Mouse (Mus musculus): ENCODE results near the gene Xdh.

DNA sequence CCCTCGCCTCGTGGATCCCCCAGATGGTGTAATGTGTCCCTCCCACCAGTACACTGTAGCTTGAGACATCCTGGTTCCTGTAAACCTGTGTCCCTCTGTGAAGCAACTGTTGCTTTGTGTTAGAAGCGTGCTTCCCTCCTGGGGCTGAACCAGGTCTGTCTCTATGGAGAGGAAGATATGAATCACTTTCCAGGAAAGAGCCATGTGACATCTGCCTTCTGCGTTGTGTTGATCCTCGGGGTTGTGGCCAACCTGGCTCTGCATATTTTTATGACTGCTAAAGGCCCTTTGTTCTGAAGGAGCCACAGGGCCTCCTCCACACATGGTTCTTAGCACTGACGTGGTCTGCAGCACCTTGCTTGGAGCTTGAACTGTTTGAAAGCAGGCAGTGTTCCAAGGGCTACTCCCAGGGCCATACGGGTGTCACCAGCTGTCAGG, 31.0 kb downstream of the Xdh start:
- TF ChIP-seq GATA1 (IDR thresholded peaks at IDR 0.05; ENCODE audit: borderline replicate concordance, low read length) (no peak), FLI1 (IDR thresholded peaks at IDR 0.05; ENCODE audit: low read length) (no peak)
